In genomic region chr12:52699146-52699545, GRCm38 (mm10) we compare ENCODE assay signal across 8 mouse cellular contexts. TPM values are rescaled to one million over a fixed set of nuclear protein-coding genes. Genes with fewer than 3 reads are reported as not detected.
DNase-seq lines count a peak whose midpoint lies in the region; ATAC-seq and TF ChIP-seq lines count a peak whose summit lies in the region.

Gene Akap6, plus strand, starts transcription at chr12:52699383.

- no peak within 1 kb of the TSS for H3K9ac ChIP-seq in embryonic facial prominence, embryonic 12.5 days
- H3K9ac ChIP-seq in heart, embryonic 16.5 days (ENCODE audit: low read length), result no peak within 1 kb of the TSS
- peak within 1 kb of the TSS; percentile 68 for H3K9ac ChIP-seq in neural tube, embryonic 14.5 days (replicated peaks; ENCODE audit: low read depth, low read length)

- H3K9me3 ChIP-seq in embryonic facial prominence, embryonic 12.5 days, result no peaks in the 10 kb centered on the region
- no peaks in the 10 kb centered on the region for H3K9me3 ChIP-seq in heart, embryonic 16.5 days (replicated peaks; ENCODE audit: control insufficient read depth, low read length)
- H3K9me3 ChIP-seq in neural tube, embryonic 14.5 days (ENCODE audit: control insufficient read depth, low read length), result no peaks in the 10 kb centered on the region

- H3K27ac ChIP-seq in cerebellum, adult 2 months (ENCODE audit: insufficient read depth, low read length), result peak within 1 kb of the TSS; percentile 85
- 0 out of 2 replicates have a peak within 1 kb of the TSS, but pooled peaks have one; percentile 58 for H3K27ac ChIP-seq in embryonic facial prominence, embryonic 12.5 days
- H3K27ac ChIP-seq in heart, embryonic 16.5 days (ENCODE audit: low read length), result no peak within 1 kb of the TSS
- peak within 1 kb of the TSS; percentile 90 for H3K27ac ChIP-seq in neural tube, embryonic 14.5 days (ENCODE audit: low read depth, low read length)

- peak; percentile 49; the same call in 1 of the 2 replicates for TF ChIP-seq POLR2A in cerebellum, adult 2 months (IDR thresholded peaks at IDR 0.05; ENCODE audit: borderline replicate concordance, insufficient read depth, low read length)

- 5% methylated on average over 6 of the region's 6 CpGs for WGBS in cerebellum, adult 2 months
- 29% methylated on average over 6 of the region's 6 CpGs for WGBS in embryonic facial prominence, embryonic 12.5 days
- WGBS in heart, embryonic 16.5 days, result 72% methylated on average over 6 of the region's 6 CpGs
- 8% methylated on average over 6 of the region's 6 CpGs for WGBS in neural tube, embryonic 14.5 days

- no peaks in the 10 kb centered on the region for H3K36me3 ChIP-seq in embryonic facial prominence, embryonic 12.5 days
- no peaks in the 10 kb centered on the region for H3K36me3 ChIP-seq in heart, embryonic 16.5 days (ENCODE audit: control insufficient read depth, insufficient read depth)
- H3K36me3 ChIP-seq in neural tube, embryonic 14.5 days (ENCODE audit: control insufficient read depth, insufficient read depth, low read length), result no peaks in the 10 kb centered on the region

- H3K4me1 ChIP-seq in cerebellum, adult 2 months (ENCODE audit: control insufficient read depth, insufficient read depth, low read length), result no peaks in the 10 kb centered on the region; the same call in 1 of the 2 replicates
- peaks cover 34% of the 10 kb centered on the region for H3K4me1 ChIP-seq in embryonic facial prominence, embryonic 12.5 days
- H3K4me1 ChIP-seq in heart, embryonic 16.5 days (ENCODE audit: control insufficient read depth, insufficient read depth, low read length), result peaks cover 8% of the 10 kb centered on the region; the same call in 1 of the 2 replicates
- peaks cover 32% of the 10 kb centered on the region for H3K4me1 ChIP-seq in neural tube, embryonic 14.5 days (ENCODE audit: control insufficient read depth, insufficient read depth, low read length)

- H3K4me3 ChIP-seq in cerebellum, adult 2 months (replicated peaks; ENCODE audit: insufficient read depth, low read depth, low read length), result peak within 1 kb of the TSS; percentile 91
- H3K4me3 ChIP-seq in embryonic facial prominence, embryonic 12.5 days, result 0 out of 2 replicates have a peak within 1 kb of the TSS, but pooled peaks have one; percentile 23
- no peak within 1 kb of the TSS for H3K4me3 ChIP-seq in heart, embryonic 16.5 days (ENCODE audit: low read length)
- peak within 1 kb of the TSS; percentile 58 for H3K4me3 ChIP-seq in neural tube, embryonic 14.5 days (ENCODE audit: low read depth, low read length)

- ATAC-seq in embryonic facial prominence, embryonic 12.5 days (ENCODE audit: insufficient number of reproducible peaks, insufficient read depth, low FRiP score, low TSS enrichment), result no peak
- ATAC-seq in heart, embryonic 16.5 days (replicated peaks; ENCODE audit: extremely low read depth, insufficient read depth, low FRiP score), result no peak
- ATAC-seq in neural tube, embryonic 14.5 days (ENCODE audit: low read depth), result peak; percentile 86

- H3K27me3 ChIP-seq in cerebellum, adult 2 months (ENCODE audit: control insufficient read depth, insufficient read depth, low read length), result no peaks in the 10 kb centered on the region
- H3K27me3 ChIP-seq in embryonic facial prominence, embryonic 12.5 days, result no peaks in the 10 kb centered on the region
- no peaks in the 10 kb centered on the region for H3K27me3 ChIP-seq in heart, embryonic 16.5 days (ENCODE audit: control insufficient read depth, insufficient read depth, low read length)
- no peaks in the 10 kb centered on the region for H3K27me3 ChIP-seq in neural tube, embryonic 14.5 days (ENCODE audit: control insufficient read depth, insufficient read depth, low read length)

- TF ChIP-seq CTCF in cerebellum, adult 2 months (IDR thresholded peaks at IDR 0.05; ENCODE audit: borderline replicate concordance, insufficient read depth, low read depth, low read length), result no peak

- peak within 1 kb of the TSS; percentile 30 for H3K4me2 ChIP-seq in embryonic facial prominence, embryonic 12.5 days (replicated peaks)
- H3K4me2 ChIP-seq in heart, embryonic 16.5 days (ENCODE audit: low read depth, low read length), result no peak within 1 kb of the TSS
- peak within 1 kb of the TSS; percentile 79 for H3K4me2 ChIP-seq in neural tube, embryonic 14.5 days (ENCODE audit: low read depth, low read length)

- peak; percentile 71 to 85 for DNase-seq in cerebellum, adult 2 months
- peak; percentile 88 for DNase-seq in left cerebral cortex, adult 11 months (ENCODE audit: low spot score)
- DNase-seq in testis, postnatal 14 days (ENCODE audit: low spot score), result no peak
- DNase-seq in ovary, postnatal 36 days (ENCODE audit: low spot score), result no peak
- DNase-seq in kidney, postnatal 10 days, result no peak

RNA-seq across cellular contexts. Expression of gene Akap6, which starts in this region (rescaled TPM):
- polyA plus RNA-seq in cerebellum, adult 2 months (2012; rRNA removed), result 26.1 and 27.4 TPM in 2 replicates
- 3.5 and 4.7 TPM in 2 replicates for polyA plus RNA-seq in embryonic facial prominence, embryonic 12.5 days (2016; fragmentation: Nextera tagmentation; extraction: Ambion mirVana)
- polyA plus RNA-seq in heart, embryonic 16.5 days (2015; fragmentation: Nextera tagmentation; extraction: Ambion mirVana), result 10.8 and 11.8 TPM in 2 replicates
- polyA plus RNA-seq in neural tube, embryonic 14.5 days (2014; fragmentation: Nextera tagmentation; extraction: Ambion mirVana), result 40.4 and 44.0 TPM in 2 replicates

Comparison
In these comparisons a context has a peak if more than half of its experiments do, and no peak if none do; other contexts are left out.
1. DNase-seq: peak in cerebellum, adult 2 months (2 of 2) and left cerebral cortex, adult 11 months (single experiment); none in testis, postnatal 14 days (single experiment), ovary, postnatal 36 days (single experiment) and kidney, postnatal 10 days (single experiment).